Mouse (Mus musculus) heart, embryonic 12.5 days (tissue): ENCODE measurements around the gene Gemin2. TPM values are rescaled to one million over a fixed set of nuclear protein-coding genes. Genes with fewer than 3 reads are reported as not detected.

Source experiments
- ATAC-seq: fragments of 200-750 bp; cut with Nextera tagmentation; 2 replicates; pipeline ENCODE4 v1.8.0; 2017; ENCODE audit warnings: moderate TSS enrichment, moderate library complexity; ENCODE audit not compliant: insufficient number of reproducible peaks, low FRiP score
- H3K27ac ChIP-seq: fragments of 300-500 bp; sonication (generic); 2 replicates; pipeline ENCODE4 v1.5.1; 2016; ENCODE audit warnings: mild to moderate bottlenecking, moderate library complexity; ENCODE audit not compliant: poor library complexity, severe bottlenecking
- H3K27me3 ChIP-seq: fragments of 300-500 bp; sonication (generic); replicated peaks from 2 replicates; pipeline ENCODE4 v1.6.1; 2016; ENCODE audit warnings: mild to moderate bottlenecking, moderate library complexity
- H3K36me3 ChIP-seq: fragments of 300-500 bp; sonication (generic); 2 replicates; pipeline ENCODE4 v1.6.1; 2016; ENCODE audit warnings: mild to moderate bottlenecking, moderate library complexity
- H3K4me1 ChIP-seq: fragments of 300-500 bp; sonication (generic); replicated peaks from 2 replicates; pipeline ENCODE4 v1.6.1; 2016; ENCODE audit warnings: mild to moderate bottlenecking
- H3K4me2 ChIP-seq: fragments of 300-500 bp; sonication (generic); 2 replicates; pipeline ENCODE4 v1.6.1; 2016; ENCODE audit warnings: mild to moderate bottlenecking, moderate library complexity
- H3K4me3 ChIP-seq: fragments of 300-500 bp; sonication (generic); 2 replicates; pipeline ENCODE4 v1.5.1; 2016; ENCODE audit warnings: mild to moderate bottlenecking
- H3K9ac ChIP-seq: fragments of 300-500 bp; sonication (generic); 2 replicates; pipeline ENCODE4 v1.6.1; 2016; ENCODE audit warnings: mild to moderate bottlenecking, moderate library complexity
- H3K9me3 ChIP-seq: fragments of 300-500 bp; sonication (generic); replicated peaks from 2 replicates; pipeline ENCODE4 v1.6.1; 2016; ENCODE audit warnings: mild to moderate bottlenecking, moderate library complexity
- WGBS: fragments of 180-500 bp; shearing (Covaris S2); methylation state at CpG from one replicate; pipeline ENCODE4 v1.1.7; 2016; 5-methylcytosine and 5-hydroxymethylcytosine counted together
- polyA plus RNA-seq: library from polyadenylated mRNA; unstranded; fragments of >200 nt; fragmentation: Nextera tagmentation; extraction: Ambion mirVana; gene quantifications from 2 replicates; pipeline ENCODE4 v1.2.1, GENCODE M21; 2016

Gene Gemin2
- polyA plus RNA-seq, 1 experiment from 2014 or later, result 25.9 TPM

- ATAC-seq, result no peak
- Histone ChIP-seq H3K27me3 (no peaks in the 10 kb centered on the region), H3K4me3 (no peak overlapping the region), H3K4me1 (no peaks in the 10 kb centered on the region), H3K27ac (no peak overlapping the region), H3K36me3 (peaks cover 74% of the 10 kb centered on the region), H3K4me2 (no peak overlapping the region), H3K9ac (no peak overlapping the region), H3K9me3 (no peaks in the 10 kb centered on the region)
- 86% methylated on average over 4 of the region's 4 CpGs for WGBS
Observed at GRCm38 (mm10) chr12:59021306-59021705, 8.1 kb downstream of the Gemin2 start.

GRCm38 (mm10) chr12:59032101-59032500, 18.9 kb downstream of the Gemin2 start:
- WGBS, result 58% methylated on average over 5 of the region's 5 CpGs
- no peak overlapping the region for H3K4me2 ChIP-seq
- peaks cover 18% of the 10 kb centered on the region for H3K36me3 ChIP-seq
- no peaks in the 10 kb centered on the region for H3K4me1 ChIP-seq
- no peak overlapping the region for H3K27ac ChIP-seq
- H3K9me3 ChIP-seq, result no peaks in the 10 kb centered on the region
- no peak overlapping the region for H3K9ac ChIP-seq
- no peaks in the 10 kb centered on the region for H3K27me3 ChIP-seq
- no peak for ATAC-seq
- H3K4me3 ChIP-seq, result no peak overlapping the region

- 0 out of 2 replicates have a peak overlapping the region, but pooled peaks have one; percentile 20 for H3K4me3 ChIP-seq
- H3K4me1 ChIP-seq, result peaks cover 7% of the 10 kb centered on the region; the same call in 1 of the 2 replicates
- peak overlapping the region; percentile 61; the same call in 1 of the 2 replicates for H3K4me2 ChIP-seq
- WGBS, result 68% methylated on average over 10 of the region's 10 CpGs
- H3K27me3 ChIP-seq, result no peaks in the 10 kb centered on the region
- no peak for ATAC-seq
- H3K9ac ChIP-seq, result no peak overlapping the region
- H3K9me3 ChIP-seq, result no peaks in the 10 kb centered on the region
- H3K27ac ChIP-seq, result peak overlapping the region; percentile 89
- H3K36me3 ChIP-seq, result peaks cover 30% of the 10 kb centered on the region
Observed at GRCm38 (mm10) chr12:59039162-59039970, 26.2 kb downstream of the Gemin2 start.

GRCm38 (mm10) chr12:59039971-59040844, 27.0 kb downstream of the Gemin2 start:
- WGBS, result 5% methylated on average over 23 of the region's 23 CpGs
- peak overlapping the region; percentile 34; the same call in 1 of the 2 replicates for H3K9ac ChIP-seq

GRCm38 (mm10) chr12:59040851-59041250, 27.7 kb downstream of the Gemin2 start:
- no peak overlapping the region for H3K4me3 ChIP-seq

More at GRCm38 (mm10) chr12:59039971-59040844, 27.0 kb downstream of the Gemin2 start:
- peaks cover 38% of the 10 kb centered on the region for H3K36me3 ChIP-seq
- peak; percentile 75 for ATAC-seq
- 0 out of 2 replicates have a peak overlapping the region, but pooled peaks have one; percentile 20 for H3K4me3 ChIP-seq
- H3K4me2 ChIP-seq, result peak overlapping the region; percentile 61
- no peaks in the 10 kb centered on the region for H3K9me3 ChIP-seq
- peaks cover 7% of the 10 kb centered on the region; the same call in 1 of the 2 replicates for H3K4me1 ChIP-seq
- no peaks in the 10 kb centered on the region for H3K27me3 ChIP-seq
- H3K27ac ChIP-seq, result peak overlapping the region; percentile 89

GRCm38 (mm10) chr12:59052470-59052869, 39.3 kb downstream of the Gemin2 start:
- no peak for ATAC-seq

More at GRCm38 (mm10) chr12:59040851-59041250, 27.7 kb downstream of the Gemin2 start:
- H3K4me2 ChIP-seq, result 0 out of 2 replicates have a peak overlapping the region, but pooled peaks have one; percentile 61
- no peak overlapping the region for H3K9ac ChIP-seq
- H3K27me3 ChIP-seq, result no peaks in the 10 kb centered on the region
- H3K27ac ChIP-seq, result peak overlapping the region; percentile 89
- no peak for ATAC-seq
- 30% methylated on average over 7 of the region's 7 CpGs for WGBS
- H3K9me3 ChIP-seq, result no peaks in the 10 kb centered on the region
- H3K36me3 ChIP-seq, result peaks cover 44% of the 10 kb centered on the region
- peaks cover 7% of the 10 kb centered on the region; the same call in 1 of the 2 replicates for H3K4me1 ChIP-seq

GRCm38 (mm10) chr12:59053166-59053565, 40.0 kb downstream of the Gemin2 start:
- ATAC-seq, result no peak
- no peaks in the 10 kb centered on the region; the same call in 1 of the 2 replicates for H3K9me3 ChIP-seq
- no peak overlapping the region for H3K9ac ChIP-seq
- H3K4me1 ChIP-seq, result no peaks in the 10 kb centered on the region
- H3K27me3 ChIP-seq, result no peaks in the 10 kb centered on the region
- no peak overlapping the region for H3K4me2 ChIP-seq
- peaks cover 53% of the 10 kb centered on the region for H3K36me3 ChIP-seq
- H3K4me3 ChIP-seq, result no peak overlapping the region
- 72% methylated on average over 5 of the region's 5 CpGs for WGBS
- H3K27ac ChIP-seq, result no peak overlapping the region

More at GRCm38 (mm10) chr12:59052470-59052869, 39.3 kb downstream of the Gemin2 start:
- peaks cover 51% of the 10 kb centered on the region for H3K36me3 ChIP-seq
- no peak overlapping the region for H3K4me2 ChIP-seq
- no peaks in the 10 kb centered on the region; the same call in 1 of the 2 replicates for H3K9me3 ChIP-seq
- H3K4me3 ChIP-seq, result no peak overlapping the region
- H3K9ac ChIP-seq, result no peak overlapping the region
- no peaks in the 10 kb centered on the region for H3K27me3 ChIP-seq
- H3K27ac ChIP-seq, result no peak overlapping the region
- WGBS, result 71% methylated on average over 3 of the region's 3 CpGs
- H3K4me1 ChIP-seq, result no peaks in the 10 kb centered on the region

GRCm38 (mm10) chr12:59053976-59054375, 40.8 kb downstream of the Gemin2 start:
- peaks cover 53% of the 10 kb centered on the region for H3K36me3 ChIP-seq
- no peak overlapping the region for H3K9ac ChIP-seq
- no peak overlapping the region for H3K27ac ChIP-seq
- H3K4me2 ChIP-seq, result no peak overlapping the region
- H3K9me3 ChIP-seq, result no peaks in the 10 kb centered on the region; the same call in 1 of the 2 replicates
- no peaks in the 10 kb centered on the region for H3K4me1 ChIP-seq
- no peaks in the 10 kb centered on the region for H3K27me3 ChIP-seq
- H3K4me3 ChIP-seq, result no peak overlapping the region
- ATAC-seq, result no peak

- Histone ChIP-seq H3K4me2 (no peak overlapping the region), H3K27me3 (no peaks in the 10 kb centered on the region), H3K9me3 (no peaks in the 10 kb centered on the region; the same call in 1 of the 2 replicates), H3K4me3 (no peak overlapping the region), H3K36me3 (peaks cover 54% of the 10 kb centered on the region), H3K4me1 (peaks cover 13% of the 10 kb centered on the region), H3K9ac (no peak overlapping the region), H3K27ac (no peak overlapping the region)
- 70% methylated on average over 4 of the region's 4 CpGs for WGBS
- no peak for ATAC-seq
Observed at GRCm38 (mm10) chr12:59055196-59055850, 42.1 kb downstream of the Gemin2 start.

- Histone ChIP-seq H3K9me3 (no peaks in the 10 kb centered on the region; the same call in 1 of the 2 replicates), H3K4me2 (no peak overlapping the region), H3K27me3 (no peaks in the 10 kb centered on the region), H3K4me1 (peaks cover 13% of the 10 kb centered on the region), H3K36me3 (peaks cover 54% of the 10 kb centered on the region), H3K9ac (no peak overlapping the region), H3K4me3 (no peak overlapping the region), H3K27ac (no peak overlapping the region)
- no peak for ATAC-seq
- 97% methylated on average over 11 of the region's 11 CpGs for WGBS
Observed at GRCm38 (mm10) chr12:59056222-59056621, 43.0 kb downstream of the Gemin2 start.
